10 mouse cellular contexts compared by ENCODE assay signal in genomic region chr5:34183156-34183880, GRCm38 (mm10). TPM values are rescaled to one million over a fixed set of nuclear protein-coding genes. Genes with fewer than 3 reads are reported as not detected.
DNase-seq lines count a peak whose midpoint lies in the region; ATAC-seq lines count a peak whose summit lies in the region.
"Had no signal": no experiment of that assay in that cellular context is flagged by ENCODE, and none has a peak within 500 bp of the region (broad histone marks: within the 10 kb centered on the region; RNA-seq: fewer than 3 reads in every experiment).

No protein-coding gene starts in this region.

- peaks cover 41% of the 10 kb centered on the region for H3K36me3 ChIP-seq in embryonic facial prominence, embryonic 10.5 days (replicated peaks)
- peaks cover 36% of the 10 kb centered on the region for H3K36me3 ChIP-seq in heart, embryonic 14.5 days (ENCODE audit: control insufficient read depth, insufficient read depth, low read length)
- H3K36me3 ChIP-seq in intestine, embryonic 16.5 days (ENCODE audit: control insufficient read depth, insufficient read depth, low read length): no peaks in the 10 kb centered on the region

- peaks cover 6% of the 10 kb centered on the region; the same call in 1 of the 2 replicates for H3K27me3 ChIP-seq in embryonic facial prominence, embryonic 10.5 days (replicated peaks; ENCODE audit: low read depth, poor library complexity, severe bottlenecking)
- no peaks in the 10 kb centered on the region for H3K27me3 ChIP-seq in heart, embryonic 14.5 days (ENCODE audit: control insufficient read depth, insufficient read depth, low read length)
- no peaks in the 10 kb centered on the region for H3K27me3 ChIP-seq in intestine, embryonic 16.5 days (replicated peaks; ENCODE audit: control insufficient read depth, insufficient read depth, low read length)
- H3K27me3 ChIP-seq: embryonic facial prominence, embryonic 15.5 days; limb, embryonic 15.5 days had no signal

- H3K9me3 ChIP-seq in embryonic facial prominence, embryonic 10.5 days: no peaks in the 10 kb centered on the region
- no peaks in the 10 kb centered on the region for H3K9me3 ChIP-seq in heart, embryonic 14.5 days (ENCODE audit: control insufficient read depth, low read length)
- no peaks in the 10 kb centered on the region for H3K9me3 ChIP-seq in intestine, embryonic 16.5 days (ENCODE audit: control insufficient read depth, low read length)
- H3K9me3 ChIP-seq: embryonic facial prominence, embryonic 15.5 days; limb, embryonic 15.5 days had no signal

- H3K4me3 ChIP-seq in embryonic facial prominence, embryonic 10.5 days: no peak overlapping the region
- H3K4me3 ChIP-seq in heart, embryonic 14.5 days (ENCODE audit: control insufficient read depth in 1 of 2, insufficient read depth in 1 of 2, low read depth in 1 of 2, low read length in 2 of 2): no peak overlapping the region
- no peak overlapping the region for H3K4me3 ChIP-seq in intestine, embryonic 16.5 days (ENCODE audit: low read length)
- H3K4me3 ChIP-seq: embryonic facial prominence, embryonic 15.5 days; limb, embryonic 15.5 days had no signal

- no peak for ATAC-seq in heart, embryonic 14.5 days (ENCODE audit: insufficient number of reproducible peaks, insufficient read depth, low FRiP score, low read depth)
- no peak for ATAC-seq in intestine, embryonic 16.5 days

- H3K4me2 ChIP-seq in heart, embryonic 14.5 days (ENCODE audit: low read length): peak overlapping the region; percentile 38
- H3K4me2 ChIP-seq in intestine, embryonic 16.5 days (ENCODE audit: low read depth, low read length): no peak overlapping the region
- H3K4me2 ChIP-seq: embryonic facial prominence, embryonic 15.5 days; limb, embryonic 15.5 days had no signal

- no peak overlapping the region for H3K9ac ChIP-seq in heart, embryonic 14.5 days (ENCODE audit: low read length)
- no peak overlapping the region for H3K9ac ChIP-seq in intestine, embryonic 16.5 days (ENCODE audit: low read depth, low read length)
- H3K9ac ChIP-seq: embryonic facial prominence, embryonic 15.5 days; limb, embryonic 15.5 days had no signal

- 71% methylated on average over 5 of the region's 5 CpGs for WGBS in embryonic facial prominence, embryonic 10.5 days
- WGBS in heart, embryonic 14.5 days: 29% methylated on average over 5 of the region's 5 CpGs
- 62% methylated on average over 5 of the region's 5 CpGs for WGBS in intestine, embryonic 16.5 days

- no peak overlapping the region for H3K27ac ChIP-seq in embryonic facial prominence, embryonic 10.5 days (replicated peaks)
- H3K27ac ChIP-seq in heart, embryonic 14.5 days (replicated peaks in 1 of 2; ENCODE audit: control insufficient read depth in 1 of 2, insufficient read depth in 1 of 2, low read depth in 2 of 2, low read length in 2 of 2): peak overlapping the region; percentile 61 to 73
- H3K27ac ChIP-seq in intestine, embryonic 16.5 days (ENCODE audit: low read length): no peak overlapping the region
- H3K27ac ChIP-seq: embryonic facial prominence, embryonic 15.5 days; limb, embryonic 15.5 days had no signal

- DNase-seq in ovary, adult 18-20 months (ENCODE audit: low spot score): peak; percentile 1
- no peak for DNase-seq in ovary, postnatal 14 days (ENCODE audit: low spot score)
- DNase-seq in embryonic facial prominence, embryonic 10.5 days (ENCODE audit: low spot score): peak; percentile 7
- peak; percentile 7 to 24 for DNase-seq in layer of hippocampus, postnatal 36 days
- DNase-seq in T-cell, adult 2 months (ENCODE audit: low spot score): no peak
- DNase-seq in MN1 (ENCODE audit: low spot score): no peak

- H3K4me1 ChIP-seq in embryonic facial prominence, embryonic 10.5 days: peaks cover 31% of the 10 kb centered on the region
- H3K4me1 ChIP-seq in heart, embryonic 14.5 days (ENCODE audit: control insufficient read depth in 2 of 2, insufficient read depth in 2 of 2, low read length in 2 of 2): peaks cover 32 to 43% of the 10 kb centered on the region in 2 experiments
- peaks cover 28% of the 10 kb centered on the region for H3K4me1 ChIP-seq in intestine, embryonic 16.5 days (ENCODE audit: control insufficient read depth, insufficient read depth, low read length)

RNA-seq across cellular contexts. Expression of gene Mxd4, which starts 4.2 kb away (rescaled TPM):
- 18.7 and 23.0 TPM in 2 replicates for polyA plus RNA-seq in embryonic facial prominence, embryonic 10.5 days (2016; fragmentation: Nextera tagmentation; extraction: Ambion mirVana)
- 33.2 and 34.2 TPM in 2 replicates for polyA plus RNA-seq in heart, embryonic 14.5 days (2014; fragmentation: Nextera tagmentation; extraction: Ambion mirVana)
- 10 to 100 TPM; 86.7 to 99.5 TPM for total RNA-seq in layer of hippocampus, postnatal 36 days (2021)
- 20.2 TPM in 2 replicates for polyA plus RNA-seq in intestine, embryonic 16.5 days (2015; fragmentation: Nextera tagmentation; extraction: Ambion mirVana)

RNA-seq across cellular contexts. Expression of gene Haus3, which starts 14.0 kb away (rescaled TPM):
- polyA plus RNA-seq in embryonic facial prominence, embryonic 10.5 days (2016; fragmentation: Nextera tagmentation; extraction: Ambion mirVana): 53.0 and 60.0 TPM in 2 replicates
- polyA plus RNA-seq in heart, embryonic 14.5 days (2014; fragmentation: Nextera tagmentation; extraction: Ambion mirVana): 18.4 and 20.0 TPM in 2 replicates
- total RNA-seq in layer of hippocampus, postnatal 36 days (2021): 1 to 10 TPM; 6.3 to 6.4 TPM
- 23.9 and 25.7 TPM in 2 replicates for polyA plus RNA-seq in intestine, embryonic 16.5 days (2015; fragmentation: Nextera tagmentation; extraction: Ambion mirVana)

RNA-seq across cellular contexts. Expression of gene Poln, which starts 14.1 kb away (rescaled TPM):
- 0.67 and 0.69 TPM in 2 replicates for polyA plus RNA-seq in embryonic facial prominence, embryonic 10.5 days (2016; fragmentation: Nextera tagmentation; extraction: Ambion mirVana)
- 0.47 and 1.0 TPM in 2 replicates for polyA plus RNA-seq in heart, embryonic 14.5 days (2014; fragmentation: Nextera tagmentation; extraction: Ambion mirVana)
- total RNA-seq in layer of hippocampus, postnatal 36 days (2021): under 1 TPM; 0.71 to 0.92 TPM
- 0.23 and 0.24 TPM in 2 replicates for polyA plus RNA-seq in intestine, embryonic 16.5 days (2015; fragmentation: Nextera tagmentation; extraction: Ambion mirVana)

Comparison
In these comparisons a context has a peak if more than half of its experiments do, and no peak if none do; other contexts are left out.
1. DNase-seq: peak in ovary, adult 18-20 months (single experiment), embryonic facial prominence, embryonic 10.5 days (single experiment) and layer of hippocampus, postnatal 36 days (2 of 2); none in ovary, postnatal 14 days (single experiment), T-cell, adult 2 months (single experiment) and MN1 (single experiment).
2. H3K27ac ChIP-seq: peak in heart, embryonic 14.5 days (2 of 2); none in embryonic facial prominence, embryonic 10.5 days (single experiment) and intestine, embryonic 16.5 days (single experiment).